Mouse (Mus musculus) hindbrain, postnatal 0 days (tissue): Measurements from ENCODE around the gene Zfp628. TPM values are rescaled to one million over a fixed set of nuclear protein-coding genes. Genes with fewer than 3 reads are reported as not detected.

ENCODE experiments used
- ATAC-seq: fragments of 200-750 bp; cut with Nextera tagmentation; 2 replicates; pipeline ENCODE4 v1.8.0; 2017; ENCODE audit warnings: mild to moderate bottlenecking, moderate TSS enrichment, moderate library complexity
- DNase-seq: peaks from one replicate; pipeline ENCODE4 v3.0.0-alpha.2; 2015; ENCODE audit warnings: low spot score
- H3K27ac ChIP-seq: fragments of 300-500 bp; sonication (generic); 2 replicates; pipeline ENCODE4 v1.5.1; 2014; ENCODE audit warnings: mild to moderate bottlenecking
- H3K27me3 ChIP-seq: fragments of 300-500 bp; sonication (generic); 2 replicates; pipeline ENCODE4 v1.6.1; 2014; ENCODE audit warnings: low read length, mixed read lengths; ENCODE audit not compliant: insufficient read depth
- H3K36me3 ChIP-seq: fragments of 300-500 bp; sonication (generic); 2 replicates; pipeline ENCODE4 v1.6.1; 2014; ENCODE audit warnings: low read length, mixed read lengths; ENCODE audit not compliant: insufficient read depth
- H3K4me1 ChIP-seq: fragments of 300-500 bp; sonication (generic); 2 replicates; pipeline ENCODE4 v1.6.1; 2014; ENCODE audit warnings: antibody characterized with exemption, low read length, mixed read lengths; ENCODE audit not compliant: insufficient read depth
- H3K4me2 ChIP-seq: fragments of 300-500 bp; sonication (generic); 2 replicates; pipeline ENCODE4 v1.6.1; 2014; ENCODE audit warnings: low read depth, mild to moderate bottlenecking, low read length, moderate library complexity, mixed read lengths
- H3K4me3 ChIP-seq: fragments of 300-500 bp; sonication (generic); 2 replicates; pipeline ENCODE4 v1.5.1; 2014; ENCODE audit warnings: low read length
- H3K9ac ChIP-seq: fragments of 300-500 bp; sonication (generic); replicated peaks from 2 replicates; pipeline ENCODE4 v1.6.1; 2014; ENCODE audit warnings: mild to moderate bottlenecking, low read length, moderate library complexity, mixed read lengths
- H3K9me3 ChIP-seq: fragments of 300-500 bp; sonication (generic); 2 replicates; pipeline ENCODE4 v1.6.1; 2016; ENCODE audit warnings: low read length, mixed read lengths
- CTCF ChIP-seq: IDR thresholded peaks from 2 replicates; pipeline ENCODE4 v1.5.1; 2016; ENCODE audit warnings: antibody characterized with exemption, control low read depth, low read depth
- WGBS: fragments of 180-500 bp; shearing (Covaris S2); extraction: QIAGEN DNeasy Blood & Tissue Kit; methylation state at CpG from one replicate; pipeline ENCODE4 v1.1.7; 2014; 5-methylcytosine and 5-hydroxymethylcytosine counted together
- polyA plus RNA-seq: library from polyadenylated mRNA; unstranded; fragments of >200 nt; fragmentation: Nextera tagmentation; extraction: Ambion mirVana; gene quantifications from 2 replicates; pipeline ENCODE4 v1.2.1, GENCODE M21; 2015
- total RNA-seq: library from RNA; depleted of rRNA; stranded (reverse); fragments of >200 nt; gene quantifications from 2 replicates; pipeline ENCODE4 v1.2.3, GENCODE M21; 2014; rRNA removed

Gene Zfp628
- total and polyA plus RNA-seq, 2 experiments from 2014 or later: 5.7 to 12.7 TPM

DNA sequence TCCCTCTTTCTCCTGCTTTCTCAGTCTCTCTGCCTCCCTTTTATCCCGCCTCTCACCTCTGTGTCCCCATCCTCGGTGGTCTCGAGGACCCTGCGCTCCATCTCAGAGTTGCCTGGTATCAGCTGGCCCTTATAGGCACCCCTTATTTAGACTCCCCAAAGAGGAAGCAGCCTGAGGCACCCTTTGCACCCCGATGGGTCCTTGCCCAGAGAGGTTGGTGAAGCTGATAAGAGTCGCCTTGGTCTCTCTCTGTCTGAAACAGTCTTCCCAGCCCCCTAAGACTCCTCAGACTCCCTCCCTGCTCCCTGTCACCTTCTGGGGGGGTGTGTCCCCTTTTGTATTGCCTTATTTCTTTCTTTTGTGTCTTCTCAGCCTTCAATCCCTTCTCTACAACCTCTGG lies 56.1 kb downstream of the Zfp628 start, which contains the start of gene Sbk3:
Gene Sbk3, minus strand, starts transcription at position 101 of the 400 bp plus-strand sequence.
- no peaks in the 10 kb centered on the region for H3K9me3 ChIP-seq
- 45% methylated on average over 6 of the region's 6 CpGs for WGBS
- no peak within 1 kb of the TSS for H3K27ac ChIP-seq
- no peak within 1 kb of the TSS for H3K4me3 ChIP-seq
- H3K4me2 ChIP-seq: no peak within 1 kb of the TSS
- no peaks in the 10 kb centered on the region for H3K27me3 ChIP-seq
- no peak within 1 kb of the TSS for H3K9ac ChIP-seq
- DNase-seq (no peak), ATAC-seq (no peak)
- no peaks in the 10 kb centered on the region for H3K4me1 ChIP-seq
- no peak for TF ChIP-seq CTCF
- H3K36me3 ChIP-seq: no peaks in the 10 kb centered on the region

Other genes with a start within 250 kb of the Zfp628 start
Only the 30 nearest of the 33 such genes appear.
- gene Tmem150b, start 190.0 kb upstream of the Zfp628 start, total RNA-seq: not detected in 2 replicates
- 0.13 TPM in 2 replicates for gene Tmem150b, start 190.0 kb upstream of the Zfp628 start, polyA plus RNA-seq
- 29.3 and 39.5 TPM in 2 replicates for gene Kmt5c, start 175.1 kb upstream of the Zfp628 start, total RNA-seq
- 30.7 and 36.5 TPM in 2 replicates for gene Kmt5c, start 175.1 kb upstream of the Zfp628 start, polyA plus RNA-seq
- gene Cox6b2, start 162.1 kb upstream of the Zfp628 start, total RNA-seq: 10.6 and 37.2 TPM in 2 replicates
- gene Cox6b2, start 162.1 kb upstream of the Zfp628 start, polyA plus RNA-seq: 47.0 and 50.1 TPM in 2 replicates
- gene Fam71e2, start 143.9 kb upstream of the Zfp628 start, total RNA-seq: not detected in 2 replicates
- not detected in 2 replicates for gene Fam71e2, start 143.9 kb upstream of the Zfp628 start, polyA plus RNA-seq
- 2.0 TPM in 1 of 2 replicates, not detected in the other for gene Il11, start 132.4 kb upstream of the Zfp628 start, total RNA-seq
- gene Il11, start 132.4 kb upstream of the Zfp628 start, polyA plus RNA-seq: 1.1 and 1.3 TPM in 2 replicates
- not detected in 2 replicates for gene Tmem190, start 132.3 kb upstream of the Zfp628 start, total RNA-seq
- gene Tmem190, start 132.3 kb upstream of the Zfp628 start, polyA plus RNA-seq: 0.53 TPM in 1 of 2 replicates, not detected in the other
- 13.7 and 13.9 TPM in 2 replicates for gene Tmem238, start 125.6 kb upstream of the Zfp628 start, total RNA-seq
- 16.8 and 18.2 TPM in 2 replicates for gene Tmem238, start 125.6 kb upstream of the Zfp628 start, polyA plus RNA-seq
- 145 and 147 TPM in 2 replicates for gene Rpl28, start 122.3 kb upstream of the Zfp628 start, total RNA-seq
- gene Rpl28, start 122.3 kb upstream of the Zfp628 start, polyA plus RNA-seq: 304 and 315 TPM in 2 replicates
- 264 and 324 TPM in 2 replicates for gene Ube2s, start 102.6 kb upstream of the Zfp628 start, total RNA-seq
- 223 and 233 TPM in 2 replicates for gene Ube2s, start 102.6 kb upstream of the Zfp628 start, polyA plus RNA-seq
- gene Shisa7, start 70.5 kb upstream of the Zfp628 start, total RNA-seq: 46.3 and 49.3 TPM in 2 replicates
- 5.7 and 6.9 TPM in 2 replicates for gene Shisa7, start 70.5 kb upstream of the Zfp628 start, polyA plus RNA-seq
- 2.2 and 3.1 TPM in 2 replicates for gene Isoc2b, start 45.0 kb upstream of the Zfp628 start, total RNA-seq
- gene Isoc2b, start 45.0 kb upstream of the Zfp628 start, polyA plus RNA-seq: 3.5 and 3.7 TPM in 2 replicates
- 8.3 and 12.2 TPM in 2 replicates for gene Isoc2a, start 38.1 kb upstream of the Zfp628 start, total RNA-seq
- 0.43 and 0.76 TPM in 2 replicates for gene Isoc2a, start 38.1 kb upstream of the Zfp628 start, polyA plus RNA-seq
- 0.31 and 3.3 TPM in 2 replicates for gene Gm36210, start 8.7 kb upstream of the Zfp628 start, total RNA-seq
- gene Gm36210, start 8.7 kb upstream of the Zfp628 start, polyA plus RNA-seq: 0.30 and 0.45 TPM in 2 replicates
- gene Nat14, start 6.8 kb downstream of the Zfp628 start, total RNA-seq: 24.2 and 32.3 TPM in 2 replicates
- 27.5 and 29.4 TPM in 2 replicates for gene Nat14, start 6.8 kb downstream of the Zfp628 start, polyA plus RNA-seq
- gene Ssc5d, start 10.6 kb downstream of the Zfp628 start, total RNA-seq: 2.5 and 2.8 TPM in 2 replicates
- gene Ssc5d, start 10.6 kb downstream of the Zfp628 start, polyA plus RNA-seq: 0.77 and 1.0 TPM in 2 replicates
- 0.31 TPM in 1 of 2 replicates, not detected in the other for gene Sbk2, start 49.2 kb downstream of the Zfp628 start, total RNA-seq
- gene Sbk2, start 49.2 kb downstream of the Zfp628 start, polyA plus RNA-seq: not detected in 2 replicates
- 0.31 and 0.72 TPM in 2 replicates for gene Sbk3, start 56.0 kb downstream of the Zfp628 start, total RNA-seq
- gene Sbk3, start 56.0 kb downstream of the Zfp628 start, polyA plus RNA-seq: 0.23 and 0.31 TPM in 2 replicates
- gene Zfp579, start 80.9 kb downstream of the Zfp628 start, total RNA-seq: 65.7 and 113 TPM in 2 replicates
- 37.4 and 40.2 TPM in 2 replicates for gene Zfp579, start 80.9 kb downstream of the Zfp628 start, polyA plus RNA-seq
- gene Zfp524, start 99.2 kb downstream of the Zfp628 start, total RNA-seq: 4.3 and 7.2 TPM in 2 replicates
- gene Zfp524, start 99.2 kb downstream of the Zfp628 start, polyA plus RNA-seq: 4.2 and 5.1 TPM in 2 replicates
- gene Fiz1, start 99.5 kb downstream of the Zfp628 start, total RNA-seq: 41.1 and 44.0 TPM in 2 replicates
- 27.6 and 29.1 TPM in 2 replicates for gene Fiz1, start 99.5 kb downstream of the Zfp628 start, polyA plus RNA-seq
- gene Gm44973, start 100.3 kb downstream of the Zfp628 start, total RNA-seq: not detected in 2 replicates
- gene Gm44973, start 100.3 kb downstream of the Zfp628 start, polyA plus RNA-seq: 2.3 and 3.0 TPM in 2 replicates
- gene Zfp865, start 105.2 kb downstream of the Zfp628 start, total RNA-seq: 41.5 and 43.2 TPM in 2 replicates
- gene Zfp865, start 105.2 kb downstream of the Zfp628 start, polyA plus RNA-seq: 5.4 TPM in 2 replicates
- gene Ccdc106, start 105.3 kb downstream of the Zfp628 start, total RNA-seq: 39.6 and 76.5 TPM in 2 replicates
- 61.6 and 62.1 TPM in 2 replicates for gene Ccdc106, start 105.3 kb downstream of the Zfp628 start, polyA plus RNA-seq
- gene 4632433K11Rik, start 118.9 kb downstream of the Zfp628 start, total RNA-seq: not detected in 2 replicates
- not detected in 2 replicates for gene 4632433K11Rik, start 118.9 kb downstream of the Zfp628 start, polyA plus RNA-seq
- 6.0 and 6.8 TPM in 2 replicates for gene Zfp784, start 123.2 kb downstream of the Zfp628 start, total RNA-seq
- gene Zfp784, start 123.2 kb downstream of the Zfp628 start, polyA plus RNA-seq: 4.5 and 5.6 TPM in 2 replicates
- gene Zfp580, start 136.3 kb downstream of the Zfp628 start, total RNA-seq: 69.6 and 90.7 TPM in 2 replicates
- 117 and 128 TPM in 2 replicates for gene Zfp580, start 136.3 kb downstream of the Zfp628 start, polyA plus RNA-seq
- gene U2af2, start 146.9 kb downstream of the Zfp628 start, total RNA-seq: 146 and 153 TPM in 2 replicates
- 85.7 and 86.9 TPM in 2 replicates for gene U2af2, start 146.9 kb downstream of the Zfp628 start, polyA plus RNA-seq
- 433 and 507 TPM in 2 replicates for gene Epn1, start 165.0 kb downstream of the Zfp628 start, total RNA-seq
- gene Epn1, start 165.0 kb downstream of the Zfp628 start, polyA plus RNA-seq: 107 and 111 TPM in 2 replicates
- not detected in 2 replicates for gene Rfpl4, start 201.7 kb downstream of the Zfp628 start, total RNA-seq
- 0.16 TPM in 1 of 2 replicates, not detected in the other for gene Rfpl4, start 201.7 kb downstream of the Zfp628 start, polyA plus RNA-seq
- not detected in 2 replicates for gene Rasl2-9, start 210.7 kb downstream of the Zfp628 start, total RNA-seq
- 1.1 and 1.2 TPM in 2 replicates for gene Rasl2-9, start 210.7 kb downstream of the Zfp628 start, polyA plus RNA-seq